Mouse (Mus musculus): Measurements from ENCODE around the gene Hs2st1.

Hs2st1 gene

DNA sequence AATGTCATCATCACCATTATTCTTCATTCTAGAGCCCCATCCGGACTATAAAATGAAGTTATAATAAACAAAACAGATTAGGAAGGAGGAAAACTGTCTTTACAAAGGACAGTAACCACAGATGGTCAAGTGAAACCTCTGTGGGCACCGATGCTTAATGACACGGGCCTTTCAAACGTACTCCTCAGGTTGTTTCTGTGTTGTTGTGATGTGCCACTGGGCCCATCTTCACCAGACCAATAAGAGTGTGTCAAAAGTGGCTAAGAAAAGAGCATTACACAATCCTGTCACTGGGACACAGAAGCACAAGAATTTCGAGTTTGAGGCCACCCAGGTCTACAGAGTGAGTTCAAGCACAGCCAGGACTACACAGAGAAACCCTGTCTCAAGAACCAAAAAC, 95.3 kb downstream of the Hs2st1 start:
- DNase-seq (ENCODE audit: low read depth, low spot score) = no peak
- H3K27me3 ChIP-seq (ENCODE audit: control insufficient read depth, insufficient read depth, low read length, poor library complexity, severe bottlenecking) = no peaks in the 10 kb centered on the region
- no peaks in the 10 kb centered on the region for H3K36me3 ChIP-seq (ENCODE audit: control insufficient read depth, insufficient read depth, low read length, poor library complexity, severe bottlenecking)

- no peak for DNase-seq (ENCODE audit: low read depth, low spot score)
These were observed 98.0 kb downstream of the Hs2st1 start for GRCm38 (mm10) chr3:144471954-144472353.

GRCm38 (mm10) chr3:144470901-144471300, 99.1 kb downstream of the Hs2st1 start:
- DNase-seq (ENCODE audit: low read depth, low spot score) = no peak
- Histone ChIP-seq H3K27me3 (ENCODE audit: control insufficient read depth, insufficient read depth, low read length, poor library complexity, severe bottlenecking) (no peaks in the 10 kb centered on the region), H3K36me3 (ENCODE audit: control insufficient read depth, insufficient read depth, low read length, poor library complexity, severe bottlenecking) (no peaks in the 10 kb centered on the region)

More at GRCm38 (mm10) chr3:144471954-144472353, 98.0 kb downstream of the Hs2st1 start:
- Histone ChIP-seq H3K27me3 (ENCODE audit: control insufficient read depth, insufficient read depth, low read length, poor library complexity, severe bottlenecking) (no peaks in the 10 kb centered on the region), H3K36me3 (ENCODE audit: control insufficient read depth, insufficient read depth, low read length, poor library complexity, severe bottlenecking) (no peaks in the 10 kb centered on the region)

DNA sequence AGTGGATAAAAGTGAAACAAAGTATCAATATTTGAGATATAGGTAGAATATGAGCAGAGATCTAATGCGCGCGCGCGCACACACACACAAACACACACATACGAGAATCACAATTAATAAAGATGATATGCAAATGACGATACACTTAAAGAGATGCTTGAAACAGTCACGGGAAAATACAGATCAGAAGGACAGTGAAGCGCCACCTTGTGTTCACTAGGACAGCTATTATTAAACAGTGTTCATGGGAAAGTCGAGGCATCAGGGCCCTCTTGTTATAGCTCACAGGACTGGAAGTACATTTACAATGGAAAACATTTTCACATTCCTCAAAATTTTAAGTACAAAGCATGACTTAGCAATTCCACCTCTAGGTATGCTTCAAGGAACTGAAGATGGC, 102.5 kb downstream of the Hs2st1 start:
- DNase-seq (ENCODE audit: low read depth, low spot score) = peak; percentile 51
- Histone ChIP-seq H3K36me3 (ENCODE audit: control insufficient read depth, insufficient read depth, low read length, poor library complexity, severe bottlenecking) (no peaks in the 10 kb centered on the region), H3K27me3 (ENCODE audit: control insufficient read depth, insufficient read depth, low read length, poor library complexity, severe bottlenecking) (no peaks in the 10 kb centered on the region)

- no peaks in the 10 kb centered on the region for H3K27me3 ChIP-seq (ENCODE audit: control insufficient read depth, insufficient read depth, low read length, poor library complexity, severe bottlenecking)
- H3K36me3 ChIP-seq (ENCODE audit: control insufficient read depth, insufficient read depth, low read length, poor library complexity, severe bottlenecking) = no peaks in the 10 kb centered on the region
- DNase-seq (ENCODE audit: low read depth, low spot score) = no peak
These were observed 103.8 kb downstream of the Hs2st1 start for GRCm38 (mm10) chr3:144466108-144466678.

DNA sequence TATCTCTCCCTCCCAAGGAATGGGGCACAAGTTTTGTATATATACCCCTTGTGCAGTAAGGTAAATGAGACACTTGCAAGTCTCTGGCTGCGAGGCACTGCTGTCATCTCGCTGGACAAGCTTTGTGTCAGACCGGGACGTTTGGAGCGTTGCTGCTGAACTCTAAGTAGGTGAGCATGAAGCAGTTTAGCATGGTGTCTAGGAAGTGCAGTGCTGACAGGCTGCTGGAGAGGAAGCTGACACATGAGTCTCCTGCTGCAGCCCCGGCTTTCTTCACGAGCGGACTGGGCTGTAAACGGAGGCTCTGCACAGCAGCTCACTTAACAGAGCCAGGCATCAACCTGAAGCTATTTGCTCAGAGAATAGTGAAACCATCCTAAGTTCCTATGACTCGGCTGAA, 107.3 kb downstream of the Hs2st1 start:
- DNase-seq (ENCODE audit: low read depth, low spot score) = no peak
- no peaks in the 10 kb centered on the region for H3K36me3 ChIP-seq (ENCODE audit: control insufficient read depth, insufficient read depth, low read length, poor library complexity, severe bottlenecking)
- H3K27me3 ChIP-seq (ENCODE audit: control insufficient read depth, insufficient read depth, low read length, poor library complexity, severe bottlenecking) = no peaks in the 10 kb centered on the region

- H3K36me3 ChIP-seq (ENCODE audit: control insufficient read depth, insufficient read depth, low read length, poor library complexity, severe bottlenecking) = no peaks in the 10 kb centered on the region
- no peaks in the 10 kb centered on the region for H3K27me3 ChIP-seq (ENCODE audit: control insufficient read depth, insufficient read depth, low read length, poor library complexity, severe bottlenecking)
- DNase-seq (ENCODE audit: low read depth, low spot score) = no peak
These were observed 109.7 kb downstream of the Hs2st1 start for GRCm38 (mm10) chr3:144460183-144460788.

DNA sequence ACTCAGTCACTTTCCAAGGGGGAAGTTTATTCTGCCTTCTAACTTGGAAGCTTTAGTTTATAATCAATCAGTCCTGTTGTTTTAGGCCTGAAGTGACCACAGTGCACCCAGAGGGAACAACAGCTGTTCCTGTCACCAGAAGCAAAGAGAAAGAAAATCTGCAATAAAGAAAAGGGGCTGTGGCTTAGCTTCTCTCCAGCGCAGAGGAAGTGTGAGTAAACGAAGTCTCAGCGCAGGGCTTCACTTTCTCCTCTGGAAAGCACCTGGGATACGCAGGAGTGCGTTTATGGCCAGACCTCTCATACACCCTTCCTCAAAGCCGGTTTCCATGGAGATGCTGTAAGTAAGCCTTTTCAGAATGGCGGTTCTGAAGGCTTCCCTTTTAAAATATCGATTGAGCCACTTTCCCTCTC, 110.7 kb downstream of the Hs2st1 start:
- no peaks in the 10 kb centered on the region for H3K27me3 ChIP-seq (ENCODE audit: control insufficient read depth, insufficient read depth, low read length, poor library complexity, severe bottlenecking)
- DNase-seq (ENCODE audit: low read depth, low spot score) = no peak
- no peaks in the 10 kb centered on the region for H3K36me3 ChIP-seq (ENCODE audit: control insufficient read depth, insufficient read depth, low read length, poor library complexity, severe bottlenecking)

GRCm38 (mm10) chr3:144453701-144454430, 116.1 kb downstream of the Hs2st1 start:
- H3K27me3 ChIP-seq (ENCODE audit: control insufficient read depth, insufficient read depth, low read length, poor library complexity, severe bottlenecking) = no peaks in the 10 kb centered on the region
- H3K36me3 ChIP-seq (ENCODE audit: control insufficient read depth, insufficient read depth, low read length, poor library complexity, severe bottlenecking) = no peaks in the 10 kb centered on the region
- peak; percentile 73 for DNase-seq (ENCODE audit: low read depth, low spot score)

DNA sequence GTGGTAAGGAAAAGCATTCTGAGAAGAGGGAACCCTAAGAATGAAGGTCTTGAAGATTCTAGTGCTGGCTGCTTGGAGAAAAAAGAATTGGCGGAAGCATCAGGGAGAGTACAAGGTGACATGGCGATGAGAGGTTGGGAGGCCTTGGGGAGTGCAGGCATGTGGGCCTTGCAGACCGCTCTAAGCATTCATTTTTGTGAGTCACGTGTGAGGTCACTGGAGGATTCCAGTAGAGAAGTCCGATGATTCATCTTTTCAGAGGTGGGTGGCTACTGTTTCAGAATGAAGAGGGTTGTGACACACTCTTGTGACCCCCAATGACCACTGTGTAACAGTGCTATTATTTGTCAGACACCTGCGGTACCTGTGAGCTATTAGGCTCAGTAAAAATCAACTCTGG, 121.0 kb downstream of the Hs2st1 start:
- Histone ChIP-seq H3K27me3 (ENCODE audit: control insufficient read depth, insufficient read depth, low read length, poor library complexity, severe bottlenecking) (no peaks in the 10 kb centered on the region), H3K36me3 (ENCODE audit: control insufficient read depth, insufficient read depth, low read length, poor library complexity, severe bottlenecking) (no peaks in the 10 kb centered on the region)
- no peak for DNase-seq (ENCODE audit: low read depth, low spot score)

GRCm38 (mm10) chr3:144447917-144448316, 122.1 kb downstream of the Hs2st1 start:
- no peaks in the 10 kb centered on the region for H3K27me3 ChIP-seq (ENCODE audit: control insufficient read depth, insufficient read depth, low read length, poor library complexity, severe bottlenecking)
- DNase-seq (ENCODE audit: low read depth, low spot score) = no peak
- no peaks in the 10 kb centered on the region for H3K36me3 ChIP-seq (ENCODE audit: control insufficient read depth, insufficient read depth, low read length, poor library complexity, severe bottlenecking)

- DNase-seq (ENCODE audit: low read depth, low spot score) = no peak
- Histone ChIP-seq H3K27me3 (ENCODE audit: control insufficient read depth, insufficient read depth, low read length, poor library complexity, severe bottlenecking) (no peaks in the 10 kb centered on the region), H3K36me3 (ENCODE audit: control insufficient read depth, insufficient read depth, low read length, poor library complexity, severe bottlenecking) (no peaks in the 10 kb centered on the region)
These were observed 123.8 kb downstream of the Hs2st1 start for GRCm38 (mm10) chr3:144446081-144446634.

GRCm38 (mm10) chr3:144437871-144438398, 132.0 kb downstream of the Hs2st1 start:
- no peaks in the 10 kb centered on the region for H3K27me3 ChIP-seq (ENCODE audit: control insufficient read depth, insufficient read depth, low read length, poor library complexity, severe bottlenecking)
- no peaks in the 10 kb centered on the region for H3K36me3 ChIP-seq (ENCODE audit: control insufficient read depth, insufficient read depth, low read length, poor library complexity, severe bottlenecking)
- DNase-seq (ENCODE audit: low read depth, low spot score) = no peak

GRCm38 (mm10) chr3:144436076-144436475, 133.9 kb downstream of the Hs2st1 start:
- no peaks in the 10 kb centered on the region for H3K27me3 ChIP-seq (ENCODE audit: control insufficient read depth, insufficient read depth, low read length, poor library complexity, severe bottlenecking)
- H3K36me3 ChIP-seq (ENCODE audit: control insufficient read depth, insufficient read depth, low read length, poor library complexity, severe bottlenecking) = no peaks in the 10 kb centered on the region
- no peak for DNase-seq (ENCODE audit: low read depth, low spot score)

DNA sequence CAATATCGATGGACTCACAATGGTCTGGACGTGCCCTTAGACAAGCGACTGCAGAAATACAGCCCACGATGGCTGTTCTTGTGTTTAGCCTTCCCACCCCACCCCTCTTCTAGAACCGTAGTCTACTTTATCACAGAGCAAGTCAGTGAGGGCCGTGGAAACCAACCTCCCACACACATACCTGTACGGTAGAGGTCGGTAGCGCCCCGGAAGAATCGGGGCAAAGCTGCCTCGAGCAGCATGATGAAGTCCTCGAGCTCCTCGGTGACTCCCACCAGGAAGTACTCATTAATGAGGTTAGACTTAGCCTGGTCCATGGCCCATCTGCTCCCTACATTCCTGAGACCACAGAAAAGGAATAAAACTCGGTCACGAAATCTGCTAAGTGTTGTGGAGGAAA, 134.7 kb downstream of the Hs2st1 start:
- H3K27me3 ChIP-seq (ENCODE audit: control insufficient read depth, insufficient read depth, low read length, poor library complexity, severe bottlenecking) = no peaks in the 10 kb centered on the region
- no peak for DNase-seq (ENCODE audit: low read depth, low spot score)

More for the DNA sequence above, 134.7 kb downstream of the Hs2st1 start:
- no peaks in the 10 kb centered on the region for H3K36me3 ChIP-seq (ENCODE audit: control insufficient read depth, insufficient read depth, low read length, poor library complexity, severe bottlenecking)

All from splenic B cell, adult 2 months (primary cell).